Mouse (Mus musculus): ENCODE data around the gene Cd69. TPM values are rescaled to one million over a fixed set of nuclear protein-coding genes. Genes with fewer than 3 reads are reported as not detected.

Gene Cd69
- polyA plus RNA-seq, 1 experiment = 1.3 TPM

DNA sequence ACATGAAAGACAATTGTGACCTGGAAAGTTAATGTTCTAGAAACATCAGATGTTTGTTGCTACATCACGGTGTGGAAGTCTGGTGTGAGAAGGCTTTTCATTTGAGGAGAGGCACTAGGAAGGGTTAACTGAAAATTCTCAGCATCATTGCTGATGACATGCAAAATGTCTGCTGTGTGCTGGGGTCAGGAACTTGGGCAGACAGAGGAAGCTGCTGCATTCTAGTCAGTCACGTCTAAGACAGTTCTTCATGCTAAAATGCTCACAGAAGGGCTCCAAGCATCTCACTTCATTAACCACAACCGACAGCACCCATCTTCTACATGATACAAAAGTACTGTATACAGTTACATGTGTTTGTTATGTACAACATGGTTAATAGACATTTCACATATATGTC, 8.0 kb upstream of the Cd69 start:
- Histone ChIP-seq H3K27me3 (replicated peaks) (no peaks in the 10 kb centered on the region), H3K4me3 (replicated peaks) (no peak overlapping the region), H3K36me3 (replicated peaks; ENCODE audit: low read length) (no peaks in the 10 kb centered on the region), H3K4me1 (peaks cover 39% of the 10 kb centered on the region), H3K9me3 (no peaks in the 10 kb centered on the region)
- TF ChIP-seq FLI1 (IDR thresholded peaks at IDR 0.05; ENCODE audit: low read length) (no peak), GATA1 (IDR thresholded peaks at IDR 0.05; ENCODE audit: borderline replicate concordance, low read length) (no peak)

- no peaks in the 10 kb centered on the region for H3K9me3 ChIP-seq
- TF ChIP-seq GATA1 (IDR thresholded peaks at IDR 0.05; ENCODE audit: borderline replicate concordance, low read length) (no peak), FLI1 (IDR thresholded peaks at IDR 0.05; ENCODE audit: low read length) (no peak)
- peak overlapping the region; percentile 26 for H3K4me3 ChIP-seq (replicated peaks)
- peaks cover 4% of the 10 kb centered on the region for H3K36me3 ChIP-seq (replicated peaks; ENCODE audit: low read length)
- no peaks in the 10 kb centered on the region for H3K27me3 ChIP-seq (replicated peaks)
- H3K4me1 ChIP-seq = peaks cover 51% of the 10 kb centered on the region
Measured at GRCm38 (mm10) chr6:129276483-129276882, 1.2 kb upstream of the Cd69 start.

- Histone ChIP-seq H3K27me3 (replicated peaks) (no peaks in the 10 kb centered on the region), H3K9me3 (no peaks in the 10 kb centered on the region), H3K36me3 (replicated peaks; ENCODE audit: low read length) (peaks cover 9% of the 10 kb centered on the region), H3K4me1 (peaks cover 51% of the 10 kb centered on the region), H3K4me3 (replicated peaks) (peak overlapping the region; percentile 90)
- TF ChIP-seq FLI1 (IDR thresholded peaks at IDR 0.05; ENCODE audit: low read length) (no peak), GATA1 (IDR thresholded peaks at IDR 0.05; ENCODE audit: borderline replicate concordance, low read length) (no peak)
Measured at GRCm38 (mm10) chr6:129275624-129276203, 478 bp upstream of the Cd69 start.

DNA sequence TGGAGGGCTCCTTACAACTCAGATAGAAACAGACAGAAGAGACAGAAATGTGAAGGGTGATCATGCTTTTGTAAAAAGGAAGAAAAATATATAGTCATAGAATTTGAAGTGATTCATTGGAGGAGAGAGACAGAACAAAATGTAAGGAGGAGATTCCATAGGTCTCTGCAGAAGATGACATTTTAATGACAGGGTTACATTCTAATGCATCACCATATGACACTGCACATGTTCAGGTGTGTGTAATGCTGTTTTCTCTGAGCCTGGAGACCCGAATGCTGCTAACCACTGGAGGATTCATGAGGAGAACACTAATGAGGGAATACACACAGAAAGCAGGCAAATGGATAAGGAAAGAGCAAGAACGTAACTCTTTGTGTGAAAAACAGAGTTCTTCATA, 760 bp downstream of the Cd69 start:
- TF ChIP-seq FLI1 (IDR thresholded peaks at IDR 0.05; ENCODE audit: low read length) = no peak

DNA sequence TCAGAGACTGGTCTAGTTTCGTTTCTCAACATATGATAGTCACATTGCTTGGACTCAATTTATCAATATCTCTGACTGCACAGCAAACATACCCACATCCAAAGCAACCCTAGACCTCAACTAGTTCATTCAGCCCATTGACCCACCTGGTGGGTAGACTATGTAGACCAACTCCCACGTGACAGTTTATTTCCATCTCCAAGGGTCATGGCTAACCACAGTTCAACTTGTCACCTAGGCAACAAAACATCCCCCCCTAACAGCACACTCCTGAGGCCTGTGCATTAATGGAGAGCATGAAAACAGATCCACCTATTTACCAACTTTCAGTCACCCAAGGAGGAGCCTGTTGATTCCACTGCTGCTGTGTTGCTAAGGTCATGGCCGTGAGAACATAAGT, 1.6 kb downstream of the Cd69 start:
- H3K9me3 ChIP-seq = no peaks in the 10 kb centered on the region
- no peaks in the 10 kb centered on the region for H3K27me3 ChIP-seq (replicated peaks)
- TF ChIP-seq GATA1 (IDR thresholded peaks at IDR 0.05; ENCODE audit: borderline replicate concordance, low read length) (no peak), FLI1 (IDR thresholded peaks at IDR 0.05; ENCODE audit: low read length) (no peak)
- H3K36me3 ChIP-seq (replicated peaks; ENCODE audit: low read length) = peaks cover 29% of the 10 kb centered on the region
- H3K4me1 ChIP-seq = peaks cover 40% of the 10 kb centered on the region
- peak overlapping the region; percentile 90 for H3K4me3 ChIP-seq (replicated peaks)

More for the DNA sequence above, 760 bp downstream of the Cd69 start:
- Histone ChIP-seq H3K36me3 (replicated peaks; ENCODE audit: low read length) (peaks cover 21% of the 10 kb centered on the region), H3K4me3 (replicated peaks) (peak overlapping the region; percentile 90), H3K4me1 (peaks cover 45% of the 10 kb centered on the region), H3K9me3 (no peaks in the 10 kb centered on the region), H3K27me3 (replicated peaks) (no peaks in the 10 kb centered on the region)

DNA sequence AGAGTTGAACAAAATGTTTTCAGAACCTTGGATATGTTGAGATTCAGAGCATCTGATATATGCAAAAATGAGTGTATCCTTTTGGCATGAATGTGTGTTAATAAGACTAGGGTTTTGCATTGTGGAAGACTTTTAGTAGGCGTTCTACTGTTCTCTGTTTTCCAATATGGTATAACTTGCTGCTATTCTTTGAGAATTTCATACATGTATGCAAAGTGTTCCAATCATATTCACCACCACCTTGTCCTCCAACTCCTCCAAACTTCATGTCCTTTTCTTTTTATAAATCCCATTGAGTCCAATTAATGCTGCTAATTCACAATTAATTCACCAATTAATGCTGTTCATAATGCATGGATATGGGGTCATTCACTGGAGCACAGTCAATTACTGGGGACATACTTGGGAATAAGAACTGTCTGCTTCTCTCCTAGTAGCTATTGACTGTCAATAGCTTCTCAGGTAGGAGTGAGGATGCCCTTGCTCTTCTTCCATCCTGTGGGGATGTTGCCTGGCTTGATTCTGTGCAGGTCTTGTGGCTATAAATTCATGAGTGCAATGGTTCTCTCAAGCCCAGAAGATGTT, 8.7 kb downstream of the Cd69 start:
- no peak overlapping the region for H3K4me3 ChIP-seq (replicated peaks)
- no peaks in the 10 kb centered on the region for H3K27me3 ChIP-seq (replicated peaks)
- no peaks in the 10 kb centered on the region for H3K9me3 ChIP-seq
- peaks cover 47% of the 10 kb centered on the region for H3K36me3 ChIP-seq (replicated peaks; ENCODE audit: low read length)
- TF ChIP-seq GATA1 (IDR thresholded peaks at IDR 0.05; ENCODE audit: borderline replicate concordance, low read length) = no peak
- TF ChIP-seq FLI1 (IDR thresholded peaks at IDR 0.05; ENCODE audit: low read length) = no peak
- peaks cover 11% of the 10 kb centered on the region for H3K4me1 ChIP-seq

- Histone ChIP-seq H3K4me3 (replicated peaks) (no peak overlapping the region), H3K9me3 (no peaks in the 10 kb centered on the region), H3K36me3 (replicated peaks; ENCODE audit: low read length) (peaks cover 42% of the 10 kb centered on the region), H3K4me1 (peaks cover 18% of the 10 kb centered on the region), H3K27me3 (replicated peaks) (no peaks in the 10 kb centered on the region)
- TF ChIP-seq GATA1 (IDR thresholded peaks at IDR 0.05; ENCODE audit: borderline replicate concordance, low read length) (no peak), FLI1 (IDR thresholded peaks at IDR 0.05; ENCODE audit: low read length) (no peak)
Measured at GRCm38 (mm10) chr6:129265821-129266220, 9.4 kb downstream of the Cd69 start.

- H3K36me3 ChIP-seq (replicated peaks; ENCODE audit: low read length) = no peaks in the 10 kb centered on the region
- peaks cover 20% of the 10 kb centered on the region for H3K4me1 ChIP-seq
- no peaks in the 10 kb centered on the region for H3K9me3 ChIP-seq
- H3K27me3 ChIP-seq (replicated peaks) = no peaks in the 10 kb centered on the region
- H3K4me3 ChIP-seq (replicated peaks) = no peak overlapping the region
- TF ChIP-seq GATA1 (IDR thresholded peaks at IDR 0.05; ENCODE audit: borderline replicate concordance, low read length) = no peak
- no peak for TF ChIP-seq FLI1 (IDR thresholded peaks at IDR 0.05; ENCODE audit: low read length)
Measured at GRCm38 (mm10) chr6:129260940-129261339, 14.3 kb downstream of the Cd69 start.

- Histone ChIP-seq H3K27me3 (replicated peaks) (no peaks in the 10 kb centered on the region), H3K4me1 (peaks cover 24% of the 10 kb centered on the region), H3K4me3 (replicated peaks) (no peak overlapping the region), H3K36me3 (replicated peaks; ENCODE audit: low read length) (no peaks in the 10 kb centered on the region), H3K9me3 (no peaks in the 10 kb centered on the region)
- TF ChIP-seq GATA1 (IDR thresholded peaks at IDR 0.05; ENCODE audit: borderline replicate concordance, low read length) = no peak
Measured at GRCm38 (mm10) chr6:129260034-129260433, 15.2 kb downstream of the Cd69 start.

- no peak for TF ChIP-seq FLI1 (IDR thresholded peaks at IDR 0.05; ENCODE audit: low read length)
- TF ChIP-seq GATA1 (IDR thresholded peaks at IDR 0.05; ENCODE audit: borderline replicate concordance, low read length) = no peak
- H3K4me3 ChIP-seq (replicated peaks) = no peak overlapping the region
- no peaks in the 10 kb centered on the region for H3K36me3 ChIP-seq (replicated peaks; ENCODE audit: low read length)
- H3K27me3 ChIP-seq (replicated peaks) = no peaks in the 10 kb centered on the region
- no peaks in the 10 kb centered on the region for H3K9me3 ChIP-seq
- peaks cover 18% of the 10 kb centered on the region for H3K4me1 ChIP-seq
Measured at GRCm38 (mm10) chr6:129256018-129256417, 19.2 kb downstream of the Cd69 start.
